Mouse (Mus musculus) yolk sac, embryonic 10.5 days (tissue): ENCODE data around the gene Dcun1d4.
"Not testable (repeated sequence)": the region's sequence is repeated elsewhere in the genome, so short reads cannot be mapped to it uniquely, and the experiment has no call there.

Experiments used
- DNase-seq: peaks from one replicate; pipeline ENCODE4 v3.0.0-alpha.2; 2017; ENCODE audit warnings: low spot score

Dcun1d4 gene

DNA sequence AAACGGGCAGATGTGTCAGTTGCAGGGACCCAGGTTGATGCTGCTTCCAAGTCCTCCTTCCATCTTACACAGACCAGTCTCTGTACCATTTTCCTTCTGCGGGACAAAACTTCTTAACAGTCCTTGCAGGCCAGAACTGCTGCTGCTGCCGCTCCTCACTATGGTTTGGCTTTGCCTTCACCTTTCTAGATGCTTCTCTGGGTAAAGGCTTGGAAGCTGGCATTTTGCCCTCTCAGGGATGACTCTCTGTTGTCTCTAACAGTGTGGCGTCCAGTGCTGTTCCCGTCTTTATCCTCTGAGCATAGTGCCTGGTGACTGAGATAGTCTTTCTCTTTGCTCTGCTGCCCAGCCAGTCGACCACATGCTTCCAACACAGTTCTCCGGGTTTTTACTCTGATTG, 66.5 kb downstream of the Dcun1d4 start:
- DNase-seq = no peak

DNA sequence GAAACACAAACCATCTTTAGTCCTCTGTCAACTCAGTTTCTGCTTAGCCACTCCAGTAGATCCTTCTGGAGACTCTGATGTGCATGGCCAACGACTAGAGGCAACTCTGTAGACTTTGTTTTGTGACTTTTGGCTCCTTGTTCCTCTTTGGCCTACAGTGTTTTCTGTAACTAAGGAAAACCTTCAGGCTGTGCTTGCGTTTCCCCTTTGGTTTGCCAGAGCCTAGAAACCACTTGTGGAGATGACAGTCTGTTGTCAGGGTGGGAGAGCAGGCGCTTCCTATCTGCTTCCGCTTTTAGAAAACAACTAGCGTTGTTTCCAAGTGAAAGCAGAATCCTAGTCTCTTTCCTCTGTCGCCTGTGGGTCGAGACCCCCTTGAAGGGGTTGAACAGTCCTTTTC, 67.4 kb downstream of the Dcun1d4 start:
- DNase-seq = no peak

DNA sequence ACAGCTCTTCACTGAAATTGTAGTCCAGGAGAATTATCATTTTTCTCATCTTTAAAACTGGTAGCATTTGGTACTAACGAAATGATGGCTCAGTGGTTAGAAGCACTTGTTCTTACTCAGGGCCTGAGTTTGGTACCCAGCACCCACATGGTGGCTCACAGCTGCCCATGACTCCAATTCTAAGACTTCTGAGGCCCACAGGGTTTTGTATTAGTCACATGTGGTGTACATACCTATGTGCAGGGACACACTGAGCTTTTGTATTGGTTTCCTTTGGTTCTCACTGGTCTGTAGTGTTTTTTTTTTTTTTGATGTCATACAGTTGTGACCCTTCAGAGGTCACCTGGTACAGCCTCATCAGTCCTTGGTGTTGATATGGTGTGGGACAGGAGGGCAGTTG, 68.0 kb downstream of the Dcun1d4 start:
- no peak for DNase-seq

DNA sequence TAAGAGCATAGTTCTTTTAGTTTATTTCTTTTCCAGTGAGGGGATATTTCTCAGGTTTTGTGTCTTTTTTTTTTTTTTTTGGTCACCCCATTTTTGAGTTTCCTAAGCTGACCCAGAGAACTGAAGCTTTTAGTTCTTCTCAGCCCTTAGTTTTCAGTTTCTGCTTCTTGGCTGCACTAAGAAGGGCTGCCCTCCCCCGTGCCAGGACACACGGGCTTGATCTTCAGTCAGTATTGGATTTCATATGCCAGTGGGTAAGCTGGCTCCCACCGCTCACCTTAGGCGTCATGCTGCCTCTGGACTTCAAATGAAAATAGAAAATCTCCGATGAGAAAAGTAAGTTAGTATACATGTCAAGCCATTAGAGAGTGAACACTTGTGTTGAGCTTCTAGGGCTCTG, 71.0 kb downstream of the Dcun1d4 start:
- no peak for DNase-seq

DNA sequence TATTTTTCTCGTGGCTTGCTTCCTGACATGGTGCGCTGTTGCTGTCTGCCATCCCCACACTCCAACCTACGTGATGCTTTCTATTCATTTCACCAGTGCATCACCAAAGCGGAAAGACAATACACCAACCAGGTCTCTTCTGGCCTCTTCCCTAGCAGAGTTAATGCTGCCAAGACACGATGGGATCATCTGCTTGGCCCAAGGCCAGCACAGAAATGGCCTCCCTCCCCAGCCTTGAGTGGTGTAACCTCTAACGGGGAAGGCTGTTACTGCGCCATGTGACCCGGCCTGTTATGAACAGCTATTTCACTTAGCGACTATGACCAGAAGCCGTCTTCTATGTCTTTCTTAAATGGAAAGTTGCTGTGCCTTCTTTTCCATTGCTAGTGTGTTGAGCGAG, 73.1 kb downstream of the Dcun1d4 start:
- DNase-seq = no peak

- no peak for DNase-seq
These were observed 74.5 kb downstream of the Dcun1d4 start for GRCm38 (mm10) chr5:73555096-73555852.

GRCm38 (mm10) chr5:73556733-73557425, 76.1 kb downstream of the Dcun1d4 start:
- no peak for DNase-seq

DNA sequence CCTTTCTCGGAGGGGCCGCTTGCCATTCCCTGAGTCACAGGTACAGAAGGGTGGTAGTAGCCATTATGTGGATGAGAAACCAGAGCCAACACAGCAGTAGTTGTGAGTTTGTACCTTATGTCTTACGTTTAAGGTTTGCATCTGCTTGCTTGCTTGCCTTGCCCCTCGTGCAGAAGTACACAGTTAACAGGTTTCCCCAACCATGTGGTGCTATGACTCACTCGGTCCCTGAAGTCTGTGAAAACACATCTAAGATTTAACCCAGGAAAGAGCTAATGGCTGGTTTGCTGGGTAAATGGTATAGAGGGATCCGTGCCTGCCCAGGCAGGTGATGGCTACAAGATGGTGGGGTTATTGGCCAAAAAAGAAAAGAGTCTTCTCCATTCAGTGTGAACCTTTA, 78.0 kb downstream of the Dcun1d4 start:
- DNase-seq = no peak

DNA sequence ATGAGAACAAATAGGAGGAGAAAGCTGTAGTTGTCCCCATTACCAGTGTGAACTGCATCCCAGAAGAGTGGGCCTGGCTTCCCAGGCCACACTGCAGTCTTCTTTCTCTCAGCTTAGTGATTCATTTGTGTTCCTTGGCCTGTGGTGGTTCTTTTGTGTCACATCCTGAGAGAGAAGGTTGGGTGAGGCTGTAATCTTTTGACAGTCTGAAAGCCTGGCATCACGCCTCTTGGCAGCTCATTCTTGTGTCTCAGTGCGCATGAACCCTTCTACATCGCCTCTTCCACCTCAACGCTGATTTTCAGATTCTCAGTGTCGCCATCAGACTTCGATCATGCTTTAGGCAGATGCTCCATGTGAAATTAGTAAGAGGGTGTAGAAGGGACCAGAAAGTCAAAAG, 83.2 kb downstream of the Dcun1d4 start:
- no peak for DNase-seq

DNA sequence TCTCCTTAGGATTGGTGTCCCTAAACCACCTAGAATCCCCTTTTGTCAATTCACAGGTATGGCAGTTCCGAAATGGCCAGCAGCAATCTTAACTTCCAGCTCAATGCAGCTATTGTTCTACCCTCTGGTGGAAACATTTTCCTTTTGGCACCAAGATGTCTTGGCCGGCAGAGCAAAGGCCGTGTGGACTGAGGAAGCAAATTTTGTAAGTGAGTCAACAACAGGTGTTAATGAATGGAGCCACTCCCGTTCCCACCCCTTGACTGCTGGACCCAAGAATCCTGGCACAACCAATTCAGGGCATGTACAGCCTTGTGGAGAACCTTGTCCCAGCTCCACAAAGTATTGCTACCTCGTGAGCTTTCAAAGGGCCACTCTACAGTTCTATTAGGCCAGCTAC, 85.3 kb downstream of the Dcun1d4 start:
- no peak for DNase-seq

DNA sequence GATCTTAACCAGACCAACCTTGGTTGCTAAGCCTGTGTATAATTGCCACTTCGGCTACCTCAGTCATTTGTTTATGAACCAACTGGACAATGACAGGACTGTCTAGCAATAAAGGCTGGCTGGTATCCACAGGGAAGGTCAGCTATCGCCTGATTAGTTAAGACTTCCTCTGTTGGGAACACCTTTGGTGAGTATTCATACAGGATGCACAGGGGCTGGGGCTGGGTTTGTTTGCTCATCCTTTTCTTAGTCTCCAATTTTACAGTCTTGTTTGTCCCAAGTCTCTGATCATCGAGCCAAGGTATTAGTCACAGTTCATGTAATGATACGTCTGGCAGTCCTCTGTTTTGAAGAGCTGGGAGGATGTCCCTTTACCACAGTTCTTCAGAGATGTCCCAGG, 86.1 kb downstream of the Dcun1d4 start:
- no peak for DNase-seq

- DNase-seq = no peak
These were observed 88.4 kb downstream of the Dcun1d4 start for GRCm38 (mm10) chr5:73569181-73569580.

DNA sequence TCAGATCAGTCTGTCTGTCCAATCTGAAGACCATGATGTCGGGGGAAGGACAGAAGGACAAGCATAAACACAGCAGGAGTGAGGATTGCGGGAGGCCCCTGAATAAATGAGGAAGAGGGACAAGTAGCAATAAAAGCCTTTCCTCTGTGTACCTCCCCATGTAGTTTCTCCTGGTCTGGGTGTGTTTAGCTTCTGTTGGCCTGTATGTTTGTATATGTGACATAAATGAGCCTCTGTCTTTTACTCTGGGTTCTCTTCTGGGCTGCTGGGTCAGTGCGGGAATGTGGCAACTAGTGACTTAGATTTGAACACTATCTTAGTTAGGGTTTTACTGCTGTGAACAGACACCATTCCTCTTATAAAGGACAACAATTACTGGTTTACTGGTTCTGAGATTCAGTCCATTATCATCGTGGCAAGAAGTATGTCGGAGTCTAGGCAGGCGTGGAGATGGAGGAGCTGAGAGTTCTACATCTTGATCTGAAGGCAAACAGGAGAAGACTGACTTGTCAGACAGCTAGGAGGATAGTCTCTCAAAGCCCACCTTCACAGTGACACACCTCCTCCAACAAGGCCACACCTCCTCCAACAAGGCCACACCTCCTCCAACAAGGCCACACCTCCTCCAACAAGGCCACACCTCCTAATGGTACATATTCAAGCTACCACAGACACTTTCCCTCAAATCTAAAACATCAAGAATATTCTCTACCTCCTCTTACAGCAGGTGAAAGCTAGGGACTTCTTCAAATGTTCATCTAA, 90.8 kb downstream of the Dcun1d4 start:
- DNase-seq = no peak

- no peak for DNase-seq
These were observed 92.0 kb downstream of the Dcun1d4 start for GRCm38 (mm10) chr5:73572846-73573245.

DNA sequence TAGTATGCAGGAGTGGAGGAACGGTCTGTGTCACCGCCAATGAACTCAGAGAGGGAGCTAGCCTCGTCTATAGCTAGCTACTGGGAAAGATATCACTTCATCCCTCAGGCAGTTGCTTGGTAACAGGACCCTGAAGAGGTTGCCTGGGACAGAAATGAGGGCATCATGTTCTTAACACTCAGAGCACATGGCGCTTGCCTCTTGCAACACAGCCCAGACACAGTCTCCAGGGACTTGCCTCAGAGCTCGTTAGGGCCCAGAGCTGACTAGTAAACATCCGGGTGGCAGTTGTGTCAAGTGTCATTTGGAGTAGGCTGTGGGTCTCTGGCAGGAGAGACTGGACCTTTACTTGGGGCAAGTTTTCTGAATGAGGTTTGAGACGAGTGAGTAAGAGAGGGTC, 93.0 kb downstream of the Dcun1d4 start:
- no peak for DNase-seq

DNA sequence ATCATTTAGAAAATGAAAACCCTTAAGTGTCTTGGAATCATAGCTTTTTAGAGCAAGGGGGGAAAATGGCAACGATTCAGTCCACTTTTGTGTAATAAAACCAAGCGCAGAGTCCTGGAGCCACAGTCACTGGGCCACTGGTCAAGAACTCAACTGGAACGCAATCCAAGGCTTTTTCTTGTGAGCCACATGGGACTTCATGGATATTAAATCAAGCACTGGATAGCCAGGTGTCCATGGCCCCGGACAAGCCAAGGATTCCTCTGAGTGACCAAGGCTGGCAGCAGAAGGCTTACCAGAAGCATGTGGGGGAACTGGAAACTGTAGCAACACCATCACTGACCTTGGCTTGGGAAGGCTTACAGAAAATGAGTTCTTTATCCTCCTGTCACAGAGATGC, 93.8 kb downstream of the Dcun1d4 start:
- DNase-seq = no peak

DNA sequence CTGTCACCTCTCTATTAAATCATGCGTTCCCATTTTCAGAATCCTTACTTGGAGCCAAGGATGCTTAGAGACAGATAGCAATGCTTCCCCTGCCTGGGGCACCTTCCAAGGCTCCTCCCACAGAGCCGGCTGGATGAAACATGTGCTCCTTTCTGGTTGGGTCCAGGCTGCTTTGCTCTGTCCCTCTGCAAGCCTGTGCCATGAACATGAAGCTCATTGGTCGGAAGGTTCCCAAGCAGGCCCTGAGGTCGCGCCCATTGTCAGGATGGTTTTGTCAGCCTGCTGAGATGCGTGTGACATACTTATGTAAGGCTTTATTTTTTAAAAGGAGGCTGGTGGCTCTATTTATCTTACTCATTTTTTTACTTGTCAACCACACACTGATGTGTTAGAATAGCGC, 95.9 kb downstream of the Dcun1d4 start:
- no peak for DNase-seq

- DNase-seq = no peak
These were observed 97.3 kb downstream of the Dcun1d4 start for GRCm38 (mm10) chr5:73578131-73578530.

DNA sequence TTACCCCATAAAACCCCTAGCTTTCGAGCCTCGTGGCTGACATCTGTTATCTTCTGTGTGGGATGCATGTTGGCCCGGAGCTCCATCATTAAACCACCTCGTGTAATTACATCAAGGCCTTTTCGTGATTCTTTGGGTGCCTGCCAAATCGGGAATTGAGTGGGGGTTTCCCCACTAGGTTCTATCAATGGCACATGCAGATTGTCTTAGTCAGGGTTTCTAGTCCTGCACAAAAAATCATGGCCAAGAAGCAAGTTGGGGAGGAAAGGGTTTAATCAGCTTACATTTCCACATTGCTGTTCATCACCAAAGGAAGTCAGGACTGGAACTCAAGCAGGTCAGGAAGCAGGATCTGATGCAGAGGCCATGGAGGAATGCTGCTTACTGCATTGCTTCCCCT, 103.2 kb downstream of the Dcun1d4 start:
- not testable (repeated sequence) for DNase-seq

GRCm38 (mm10) chr5:73585212-73586115, 104.7 kb downstream of the Dcun1d4 start:
- no peak for DNase-seq

- no peak for DNase-seq
These were observed 105.8 kb downstream of the Dcun1d4 start for GRCm38 (mm10) chr5:73586597-73586996.

GRCm38 (mm10) chr5:73587119-73587518, 106.3 kb downstream of the Dcun1d4 start:
- no peak for DNase-seq
